Mouse (Mus musculus) lung, postnatal 10 days (tissue): ENCODE results near the gene Efcc1.
"Not testable (repeated sequence)": the region's sequence is repeated elsewhere in the genome, so short reads cannot be mapped to it uniquely, and the experiment has no call there.

Experiments
- DNase-seq: peaks from one replicate; pipeline ENCODE4 v3.0.0; 2021

The Efcc1 gene

DNA sequence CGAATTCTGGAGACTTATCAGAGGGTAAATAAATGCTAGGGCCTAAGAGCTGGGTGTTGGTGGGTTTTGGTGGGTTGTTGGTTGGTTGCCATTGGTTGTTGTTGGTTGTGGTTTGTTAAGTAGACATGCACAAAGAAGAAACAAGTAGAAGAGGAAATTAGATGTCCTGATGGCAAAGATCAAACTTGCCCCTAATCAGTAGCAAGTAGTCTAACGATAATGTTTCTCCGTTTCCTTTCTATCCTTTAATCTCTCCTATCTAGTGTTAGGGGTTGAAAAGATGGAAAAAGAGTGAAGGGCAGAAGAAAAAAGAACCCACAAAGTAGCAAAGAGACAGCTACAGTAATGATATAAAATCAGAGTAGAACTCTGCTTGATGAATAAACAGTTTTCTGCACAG is 14.0 kb downstream of the Efcc1 start:
- DNase-seq = no peak

DNA sequence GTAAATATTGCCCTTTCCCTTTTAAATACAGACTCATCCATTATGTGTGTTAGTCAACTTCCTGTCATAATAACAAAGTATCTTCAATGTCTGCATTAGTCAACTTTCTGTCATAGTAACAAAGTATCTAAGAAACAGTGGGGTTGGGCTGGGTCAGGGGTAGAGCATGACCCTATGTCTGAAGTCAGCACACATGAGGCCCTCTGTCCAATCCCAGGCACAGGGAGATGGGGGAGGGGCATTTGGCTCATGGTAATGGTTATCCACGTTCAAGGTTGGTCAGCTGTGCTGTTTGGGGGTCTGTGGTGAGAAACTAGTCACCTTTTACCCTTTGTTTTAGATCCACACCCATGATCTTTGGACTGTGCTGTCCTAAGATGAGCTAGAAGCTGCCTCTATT is 14.6 kb downstream of the Efcc1 start:
- DNase-seq = peak; percentile 53

DNA sequence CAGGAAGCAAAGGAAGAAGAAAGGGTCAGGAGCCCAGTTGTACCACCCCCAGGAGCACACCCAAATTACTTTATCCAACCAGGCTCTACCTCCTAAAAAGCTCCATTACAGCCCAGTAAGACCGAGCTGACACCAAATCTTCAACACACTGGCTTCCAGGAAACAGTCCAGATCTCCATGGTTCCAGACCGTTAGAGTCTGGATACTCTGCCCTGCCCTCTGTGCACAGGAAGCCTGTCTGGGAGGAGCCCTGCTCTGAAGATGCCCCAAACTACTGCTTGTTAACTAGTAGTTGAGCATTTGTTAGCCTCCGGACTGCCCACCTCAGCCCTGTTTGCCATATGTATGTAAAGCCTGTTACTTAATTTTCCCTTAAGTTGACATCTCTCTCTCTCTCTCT is 15.4 kb downstream of the Efcc1 start:
- DNase-seq = peak; percentile 61

DNA sequence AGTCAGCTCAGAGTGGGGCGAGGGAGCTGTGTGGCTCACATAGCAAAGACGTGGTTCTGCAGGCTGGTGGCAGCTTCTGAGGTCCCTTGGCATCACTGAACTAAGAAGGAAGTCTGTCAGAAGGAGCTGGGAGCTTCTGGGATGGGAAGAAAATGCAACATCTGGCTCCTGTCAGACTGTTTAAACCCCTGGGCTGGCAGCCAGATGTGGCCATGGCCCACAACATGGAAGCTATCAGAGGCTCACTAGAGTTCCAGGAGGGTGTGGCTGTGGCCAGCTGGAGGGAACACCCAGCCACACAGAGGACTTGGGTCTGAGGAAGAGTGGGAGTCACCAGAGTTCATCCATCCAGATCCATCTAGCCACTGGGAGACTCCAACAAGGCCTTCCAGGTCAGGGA is 16.2 kb downstream of the Efcc1 start:
- peak; percentile 82 for DNase-seq

DNA sequence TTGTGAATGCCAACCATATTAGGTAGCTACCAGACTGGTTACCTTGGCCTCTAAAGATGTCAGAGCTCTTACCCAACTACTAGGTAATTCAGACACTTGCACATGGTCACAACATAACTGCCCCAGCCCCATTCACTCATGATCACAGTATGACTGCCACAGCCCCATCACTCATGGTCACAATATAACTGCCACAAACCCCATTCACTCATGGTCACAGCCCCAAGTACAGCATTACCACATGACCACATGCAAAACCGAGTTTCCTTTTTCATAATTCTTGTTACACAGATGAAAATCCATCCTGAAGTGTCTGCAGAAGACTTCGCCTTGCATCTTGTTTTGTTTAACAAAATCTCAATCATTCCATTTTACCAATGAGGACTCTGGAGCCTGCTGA is 17.4 kb downstream of the Efcc1 start:
- no peak for DNase-seq

DNA sequence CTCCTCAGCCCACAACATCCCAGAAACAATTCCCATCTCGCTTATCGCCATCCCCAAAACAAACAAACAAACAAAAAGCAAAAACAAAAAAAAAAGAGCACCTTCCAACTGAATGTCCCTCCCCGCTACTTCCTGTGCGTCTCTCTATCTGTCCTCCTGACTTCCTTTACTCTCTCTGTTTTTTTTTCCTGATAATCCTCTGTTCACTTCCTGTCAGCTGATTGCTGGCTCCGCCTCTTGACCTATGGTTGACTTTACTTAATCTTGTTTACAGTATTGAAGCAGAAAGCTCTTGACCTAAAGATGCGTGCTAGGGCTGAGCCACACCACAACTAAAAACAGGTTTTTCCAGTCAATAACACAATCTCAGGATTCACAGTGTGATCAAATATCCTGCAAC is 17.9 kb downstream of the Efcc1 start:
- DNase-seq = peak; percentile 48

DNA sequence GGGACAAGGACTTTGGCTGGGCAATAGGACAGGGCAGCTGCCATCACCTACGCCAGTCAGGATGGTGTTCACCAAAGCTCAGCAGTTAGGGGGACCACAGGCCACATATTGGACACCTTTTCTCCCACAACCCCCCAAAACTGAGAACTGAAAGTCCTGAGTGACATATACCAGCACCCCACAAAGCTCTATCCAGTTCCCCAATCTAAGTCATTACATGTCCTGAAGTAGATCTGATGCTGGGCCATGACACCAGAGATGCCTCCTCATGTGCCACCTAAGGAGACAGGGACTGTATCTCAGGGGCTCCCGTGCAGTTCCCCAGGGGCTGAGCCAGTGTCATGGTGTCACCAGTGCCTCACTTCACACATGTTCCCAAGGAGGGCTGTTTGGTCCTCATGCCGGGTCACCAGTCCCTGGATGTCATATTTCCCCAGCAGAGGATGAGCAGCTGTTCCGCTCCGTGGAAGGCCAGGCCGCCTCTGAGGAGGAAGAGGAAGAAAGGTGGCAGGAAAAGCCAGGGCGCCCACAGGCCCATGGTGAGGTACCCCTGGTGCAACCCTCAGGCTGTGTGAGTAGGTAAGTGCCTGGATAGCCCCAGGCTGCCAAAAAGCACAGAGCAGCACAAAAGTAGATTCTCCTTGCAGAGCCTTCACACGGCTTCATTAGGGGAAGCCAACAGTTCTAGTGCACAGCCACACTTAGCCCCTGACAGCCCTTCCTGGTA is 19.7 kb downstream of the Efcc1 start:
- no peak for DNase-seq

DNA sequence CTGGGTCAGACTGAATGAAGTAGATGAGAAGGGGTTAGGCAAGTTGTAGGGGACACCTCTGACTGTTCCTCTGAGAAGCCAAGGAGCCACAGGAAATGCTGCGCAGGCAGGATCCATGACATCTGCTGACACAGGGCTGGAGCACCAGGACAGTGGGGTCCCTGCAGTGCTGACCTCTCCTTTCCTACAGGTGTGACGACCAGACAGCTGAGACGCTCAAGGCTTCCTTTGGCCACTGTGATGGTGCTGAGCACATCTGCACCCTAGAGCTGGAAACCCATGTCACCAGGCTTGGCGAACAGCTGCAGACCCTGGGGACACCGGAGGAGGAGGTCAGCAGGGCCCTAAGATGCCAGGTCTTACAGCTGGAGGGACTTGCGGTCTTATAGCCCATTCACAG is 20.9 kb downstream of the Efcc1 start:
- no peak for DNase-seq

DNA sequence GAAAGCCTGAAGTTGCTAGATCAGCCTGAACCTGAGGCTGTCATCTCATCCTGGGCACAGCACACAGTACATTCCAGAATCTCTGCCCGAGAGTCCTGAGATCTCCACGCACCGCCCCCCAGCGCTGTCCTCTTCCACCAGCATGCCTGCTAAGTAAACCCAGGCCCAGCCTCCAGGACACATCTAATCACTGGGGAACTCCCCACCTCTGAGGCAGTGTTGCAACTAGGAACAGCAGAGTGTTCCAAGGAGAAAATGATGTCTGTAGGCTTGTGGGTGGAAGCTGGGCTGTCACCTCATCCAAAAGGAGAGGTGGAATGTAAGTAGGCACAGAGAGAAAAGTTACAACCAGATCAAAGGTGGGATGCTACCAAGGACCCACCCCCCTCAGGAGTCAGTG is 24.5 kb downstream of the Efcc1 start:
- no peak for DNase-seq

DNA sequence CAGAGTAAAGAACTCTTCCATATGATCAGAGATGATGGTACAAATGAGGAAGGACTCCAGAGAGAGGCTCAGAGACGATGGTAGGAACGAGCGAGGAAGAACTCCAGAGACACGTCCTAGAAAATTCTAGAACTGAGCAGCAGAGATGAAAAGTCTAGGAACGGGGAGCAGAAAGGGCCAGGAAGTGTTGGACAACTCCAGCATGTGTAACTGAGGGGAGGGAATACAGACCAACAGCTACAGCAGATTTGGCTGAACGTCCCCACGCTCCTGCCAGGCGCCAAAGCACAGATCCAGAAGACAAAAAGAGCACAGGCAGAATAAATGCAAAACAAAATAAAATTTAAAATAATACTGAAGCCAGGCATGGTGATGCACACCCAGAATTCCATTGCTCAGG is 26.2 kb downstream of the Efcc1 start:
- DNase-seq = no peak

DNA sequence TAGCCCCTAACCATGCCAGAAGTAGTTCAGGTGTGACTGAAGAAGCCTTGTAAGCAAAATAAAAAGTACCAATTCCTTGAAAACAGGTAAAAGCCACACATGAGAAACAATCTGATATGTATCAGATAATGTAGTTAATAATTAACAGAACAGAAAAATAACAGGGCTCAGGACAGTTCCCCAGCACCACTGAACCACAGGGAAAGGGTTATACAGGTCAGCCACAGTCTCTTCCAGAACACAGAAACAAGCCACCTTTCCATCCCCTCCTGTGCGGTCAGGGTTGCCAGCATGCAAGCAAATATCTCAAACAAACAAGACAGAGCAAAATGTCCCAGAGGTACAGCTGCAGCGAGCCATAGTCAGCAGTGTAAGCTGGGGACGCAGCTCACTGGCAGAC is 28.7 kb downstream of the Efcc1 start:
- DNase-seq = no peak

DNA sequence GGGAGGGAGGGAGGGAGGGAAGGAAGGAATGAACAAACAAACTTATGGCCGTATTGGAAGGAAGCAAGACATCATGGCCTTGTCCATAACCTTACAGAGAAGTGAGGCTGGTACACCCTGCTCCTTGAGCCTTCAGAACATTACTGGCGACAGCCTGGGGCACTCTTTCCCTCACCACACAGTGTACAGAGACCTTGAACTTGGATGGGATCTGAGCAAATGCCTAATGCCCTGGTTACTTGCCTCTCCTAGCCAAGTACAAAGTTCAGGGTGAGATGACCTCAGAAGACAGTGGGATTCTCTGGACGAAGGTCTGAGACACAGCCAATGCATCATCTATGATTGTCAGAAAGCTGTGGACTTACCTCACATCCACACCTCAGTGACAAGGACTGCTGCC is 29.2 kb downstream of the Efcc1 start:
- DNase-seq = no peak

DNA sequence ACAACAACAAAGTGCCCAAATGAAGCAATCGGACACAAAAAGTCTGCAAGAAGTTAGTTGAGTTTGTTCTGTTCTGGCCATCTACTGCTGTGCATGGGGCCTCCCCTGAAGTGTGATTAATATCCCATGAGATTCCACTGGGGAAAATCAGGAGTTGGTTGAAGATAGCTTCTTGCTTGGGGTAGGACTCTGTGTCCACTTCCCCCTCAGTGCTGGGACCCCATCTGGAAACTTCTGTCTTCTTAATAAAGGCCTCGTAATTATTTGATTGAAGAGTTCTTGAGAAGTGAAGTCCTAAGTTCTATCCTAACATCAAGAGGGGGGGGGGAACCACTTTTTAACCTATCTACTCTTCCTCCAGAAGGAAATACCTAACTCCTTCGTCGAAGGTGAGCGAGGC is 31.5 kb downstream of the Efcc1 start:
- DNase-seq = no peak

DNA sequence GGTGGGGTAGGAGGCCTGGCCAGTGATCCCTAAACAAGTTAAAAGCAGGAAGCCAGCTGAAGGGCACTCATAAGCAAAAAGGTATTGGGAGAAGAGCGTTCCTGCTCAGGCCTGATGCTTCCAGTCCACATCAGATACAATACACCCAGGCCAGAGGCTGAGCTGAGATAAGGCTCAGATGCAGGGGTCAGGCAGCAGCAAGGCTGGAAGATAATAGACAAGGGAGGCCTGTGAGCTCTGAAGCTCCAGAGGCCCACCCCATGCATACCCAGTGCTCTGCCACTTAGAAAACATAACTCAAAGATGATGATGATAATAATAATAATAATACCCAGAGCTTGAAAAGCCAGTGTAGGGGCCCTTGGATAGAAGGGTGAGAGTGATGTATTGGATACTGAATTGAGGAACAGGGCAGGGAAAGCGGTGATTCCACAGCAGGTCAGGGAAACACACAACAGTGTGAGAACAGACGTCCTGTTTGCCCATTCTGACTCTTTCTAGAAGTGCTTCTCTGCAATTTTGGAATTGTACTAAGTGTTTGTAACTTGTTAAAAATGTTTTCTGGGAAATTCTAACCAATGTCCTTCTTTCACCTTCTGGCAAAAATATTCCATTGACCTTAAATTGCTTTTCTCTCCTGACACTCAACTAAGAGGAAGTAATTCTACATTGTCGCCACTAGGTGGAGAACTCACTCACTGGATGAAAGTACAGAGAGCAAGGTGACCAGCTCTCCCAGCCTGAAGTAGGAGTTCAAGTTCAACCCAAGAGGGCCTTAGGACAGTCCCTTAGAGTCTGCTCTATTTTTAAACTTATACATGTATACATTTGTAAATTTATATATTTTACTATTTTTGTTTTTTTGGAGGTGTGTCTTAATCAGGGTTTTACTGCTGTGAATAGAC is 33.0 kb downstream of the Efcc1 start:
- peak; percentile 53 for DNase-seq

DNA sequence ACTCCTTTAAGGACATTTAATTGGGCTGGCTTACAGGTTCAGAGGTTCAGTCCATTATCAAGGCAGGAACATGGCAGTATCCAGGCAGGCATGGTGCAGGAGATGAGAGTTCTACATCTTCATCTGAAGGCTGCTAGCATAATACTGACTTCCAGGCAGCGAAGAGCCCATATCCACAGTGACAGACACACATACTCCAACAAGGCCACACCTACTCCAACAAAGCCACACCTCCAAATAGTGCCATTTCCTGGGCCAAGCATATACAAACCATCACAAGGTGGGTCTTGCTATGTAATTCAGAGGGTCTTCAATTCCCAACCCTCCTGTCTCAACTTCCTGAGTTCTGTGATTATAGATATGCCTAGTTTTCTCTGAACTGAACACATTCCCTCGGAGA is 33.6 kb downstream of the Efcc1 start:
- DNase-seq = not testable (repeated sequence)

DNA sequence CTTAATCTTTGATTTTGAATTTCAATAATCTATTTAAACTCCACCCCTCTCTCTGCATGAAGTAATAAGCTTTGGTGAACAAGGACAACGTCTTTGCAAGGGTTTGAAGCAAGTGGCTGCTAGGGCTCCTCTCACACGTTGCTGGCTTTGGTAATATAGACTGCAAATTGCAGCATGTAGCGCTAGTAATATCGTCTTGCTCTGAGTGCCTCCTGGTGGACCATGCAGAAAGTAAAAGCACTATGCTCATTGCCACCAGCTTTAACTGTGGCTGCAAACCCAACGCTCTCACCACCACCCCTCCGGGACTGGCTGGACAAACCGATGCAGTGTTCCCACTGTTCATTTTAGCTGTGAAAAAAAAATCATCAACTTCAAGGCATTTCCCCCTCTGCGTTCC is 40.0 kb downstream of the Efcc1 start:
- DNase-seq = peak; percentile 58

DNA sequence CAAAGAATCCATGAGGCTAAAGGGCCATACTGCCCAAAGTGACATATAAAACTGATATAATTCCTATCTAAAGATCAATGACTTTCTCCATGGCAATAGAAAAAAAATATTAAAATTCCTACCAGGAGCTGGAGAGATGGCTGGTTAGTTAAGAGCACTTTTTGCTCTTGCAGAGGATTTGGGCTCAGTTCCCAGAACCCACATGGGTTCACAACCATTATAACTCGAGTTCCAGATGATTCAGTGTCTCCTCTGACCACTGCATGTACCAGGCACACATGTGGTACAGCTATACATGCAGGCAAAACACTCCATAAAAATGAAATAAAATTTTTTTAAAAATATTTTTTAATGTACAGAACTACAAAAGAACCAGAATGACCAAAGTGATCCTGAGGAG is 43.8 kb downstream of the Efcc1 start:
- no peak for DNase-seq

DNA sequence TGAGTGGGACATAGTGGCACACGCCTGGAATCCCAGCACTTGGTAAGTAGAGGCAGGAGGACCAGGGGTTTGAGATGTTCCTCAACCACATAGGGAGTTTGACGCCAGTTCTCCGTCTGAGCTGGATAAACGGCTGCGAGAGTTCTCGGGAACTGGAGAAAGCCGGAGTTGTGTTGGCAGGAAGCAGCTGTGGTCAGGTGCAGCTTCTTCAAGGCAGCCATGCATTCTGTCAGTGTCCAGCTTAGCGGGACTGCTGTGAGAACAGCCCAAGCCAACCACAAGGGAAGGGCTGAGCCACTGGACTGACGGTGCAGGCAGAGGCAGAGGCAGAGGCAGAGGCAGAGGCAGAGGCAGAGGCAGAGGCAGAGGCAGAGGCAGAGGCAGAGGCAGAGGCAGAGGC is 44.2 kb downstream of the Efcc1 start:
- DNase-seq = no peak

DNA sequence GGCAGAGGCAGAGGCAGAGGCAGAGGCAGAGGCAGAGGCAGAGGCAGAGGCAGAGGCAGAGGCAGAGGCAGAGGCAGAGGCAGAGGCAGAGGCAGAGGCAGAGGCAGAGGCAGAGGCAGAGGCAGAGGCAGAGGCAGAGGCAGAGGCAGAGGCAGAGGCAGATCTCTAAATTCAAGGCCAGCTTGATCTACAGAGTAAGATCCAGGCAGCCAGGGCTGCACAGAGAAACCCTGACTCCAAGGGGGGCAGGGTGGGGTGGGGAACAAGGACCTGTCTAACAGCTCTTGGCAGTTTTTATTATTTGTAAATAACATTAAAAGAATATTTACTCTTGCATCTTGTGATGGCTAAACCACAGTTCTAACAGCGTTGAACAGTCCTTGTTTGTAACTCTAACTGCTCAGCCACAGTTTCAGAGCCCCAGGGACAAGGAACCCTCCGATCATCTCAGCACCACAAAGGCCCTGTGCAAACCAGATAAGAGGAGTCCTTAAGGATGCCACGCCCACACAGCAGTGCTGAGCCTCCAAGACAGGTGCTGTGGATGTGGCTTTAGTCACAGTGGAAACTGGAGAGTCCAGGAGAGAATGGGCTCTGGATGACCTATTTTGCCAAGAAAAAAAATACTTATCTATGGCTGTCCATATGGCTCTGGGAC is 45.0 kb downstream of the Efcc1 start:
- no peak for DNase-seq

DNA sequence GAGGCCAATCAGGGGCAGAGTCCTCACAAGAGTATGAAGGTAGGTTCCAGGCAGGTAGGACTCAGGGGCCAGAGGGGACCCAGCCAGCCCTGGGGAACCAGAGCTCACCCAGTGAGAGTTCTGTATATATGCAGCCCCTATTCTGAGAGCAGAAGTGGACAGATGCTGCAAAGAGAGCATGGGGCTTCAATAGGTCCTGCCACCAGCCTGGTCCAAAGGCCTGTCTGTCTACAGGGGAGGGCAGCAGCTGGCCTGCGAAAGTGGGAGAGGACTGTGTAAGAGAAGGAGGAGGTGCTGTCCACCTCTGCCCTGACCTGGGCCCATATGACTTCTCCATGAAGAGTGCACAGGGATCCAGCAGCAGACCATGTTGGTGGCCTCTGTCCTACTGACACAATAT is 46.0 kb downstream of the Efcc1 start:
- DNase-seq = no peak

DNA sequence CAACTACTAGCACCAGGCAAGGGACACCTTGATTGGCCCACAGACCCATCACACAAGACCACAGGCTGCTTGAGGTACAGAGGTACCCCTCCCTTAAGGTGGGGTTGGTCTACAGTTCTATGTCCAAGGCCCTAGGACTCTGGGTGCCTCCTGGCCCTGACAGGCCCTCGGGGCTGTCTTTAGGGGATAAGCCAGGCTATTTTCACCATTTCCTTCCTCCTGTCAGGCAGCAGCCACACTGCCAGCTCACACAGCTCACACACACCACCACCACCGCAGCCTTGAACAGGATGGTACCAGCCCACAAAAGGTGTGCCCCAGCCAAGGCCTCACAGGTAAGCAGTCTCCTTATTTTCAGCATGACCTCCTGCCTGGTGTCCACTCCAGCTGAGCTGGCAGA is 47.2 kb downstream of the Efcc1 start, which contains the start of gene Gp9:
Gp9 (plus strand) TSS at position 231 of the 400 bp plus-strand sequence.
- DNase-seq = no peak

DNA sequence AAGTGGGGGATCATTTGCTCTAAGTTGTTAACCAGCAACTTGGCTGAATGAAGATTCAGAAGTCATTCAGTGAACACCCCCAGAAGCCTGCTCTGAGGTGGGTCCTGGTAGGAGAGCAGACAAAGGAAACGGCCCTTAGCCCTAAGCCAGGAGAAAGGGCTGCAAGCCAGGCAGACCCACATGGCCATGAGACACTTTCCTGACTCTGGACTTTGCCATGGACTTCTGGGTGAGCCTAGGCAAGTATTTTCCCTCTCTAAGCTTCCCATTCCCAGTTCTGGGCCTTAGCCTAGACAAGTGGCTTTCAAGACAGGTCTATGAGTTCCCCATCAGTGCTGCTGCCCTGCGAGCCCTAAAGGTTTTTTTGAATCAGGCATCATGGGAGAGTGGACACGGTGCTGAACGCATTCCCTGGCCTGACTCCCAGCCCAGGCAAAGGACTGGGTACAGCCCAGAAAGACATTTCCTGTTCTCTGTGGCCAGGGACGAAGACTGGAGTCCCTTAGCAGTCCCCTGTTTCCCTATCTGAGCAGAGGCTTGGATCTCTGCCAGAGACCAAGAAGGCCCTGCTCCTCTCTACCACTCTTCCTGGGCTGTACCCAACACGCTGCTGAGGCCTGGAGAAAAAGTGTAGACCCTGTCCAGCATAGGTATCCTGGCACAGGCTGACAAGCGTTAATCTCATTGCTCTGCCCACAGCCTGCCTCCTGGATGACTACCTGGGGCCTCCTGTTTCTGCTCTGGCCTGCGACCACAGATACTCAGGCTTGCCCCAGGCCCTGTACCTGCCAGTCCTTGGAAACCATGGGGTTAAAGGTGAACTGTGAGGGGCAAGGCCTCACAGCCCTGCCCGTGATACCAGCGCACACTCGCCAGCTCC is 47.9 kb downstream of the Efcc1 start:
- DNase-seq = peak; percentile 25
